Mouse (Mus musculus) testis, adult 2 months (tissue): ENCODE results near the gene Pgf.

Experiments
- CTCF ChIP-seq: fragments of 200-500 bp; IDR thresholded peaks from 2 replicates; pipeline ENCODE4 v1.5.1; 2012; ENCODE audit warnings: low read depth, mild to moderate bottlenecking, inconsistent platforms, low read length, moderate library complexity; ENCODE audit not compliant: control insufficient read depth, insufficient read depth, insufficient replicate concordance
- POLR2A ChIP-seq: fragments of 200-500 bp; IDR thresholded peaks from 2 replicates; pipeline ENCODE4 v1.6.1; 2012; ENCODE audit warnings: low read depth, mild to moderate bottlenecking, inconsistent platforms, low read length, moderate library complexity; ENCODE audit not compliant: control insufficient read depth

- no peak for TF ChIP-seq CTCF
- TF ChIP-seq POLR2A, result no peak
Observed at GRCm38 (mm10) chr12:85190290-85190689, 12.7 kb upstream of the Pgf start.
